Mouse (Mus musculus) limb, embryonic 14.5 days (tissue): Measurements from ENCODE around the gene Pipox. TPM values are rescaled to one million over a fixed set of nuclear protein-coding genes. Genes with fewer than 3 reads are reported as not detected.

Experiments used
- ATAC-seq: fragments of 200-750 bp; cut with Nextera tagmentation; 2 replicates; pipeline ENCODE4 v1.8.0; 2017; ENCODE audit warnings: low read depth, moderate number of reproducible peaks, moderate TSS enrichment; ENCODE audit not compliant: low FRiP score
- DNase-seq: peaks from one replicate; pipeline ENCODE4 v3.0.0-alpha.2; 2015; ENCODE audit warnings: low spot score
- H3K27ac ChIP-seq: fragments of 300-500 bp; sonication (generic); replicated peaks from 2 replicates; pipeline ENCODE4 v1.5.1; 2014; ENCODE audit warnings: low read depth, mild to moderate bottlenecking, low read length, moderate library complexity, mixed read lengths
- H3K27me3 ChIP-seq: fragments of 300-500 bp; sonication (generic); 2 replicates; pipeline ENCODE4 v1.6.1; 2014; ENCODE audit warnings: low read length, mixed read lengths; ENCODE audit not compliant: control insufficient read depth, insufficient read depth
- H3K36me3 ChIP-seq: fragments of 300-500 bp; sonication (generic); 2 replicates; pipeline ENCODE4 v1.6.1; 2014; ENCODE audit warnings: mild to moderate bottlenecking, low read length, moderate library complexity, mixed read lengths; ENCODE audit not compliant: control insufficient read depth, insufficient read depth
- H3K4me1 ChIP-seq: fragments of 300-500 bp; sonication (generic); 2 replicates; pipeline ENCODE4 v1.6.1; 2014; ENCODE audit warnings: antibody characterized with exemption, low read length, mixed read lengths; ENCODE audit not compliant: control insufficient read depth, insufficient read depth
- H3K4me2 ChIP-seq: fragments of 300-500 bp; sonication (generic); replicated peaks from 2 replicates; pipeline ENCODE4 v1.6.1; 2014; ENCODE audit warnings: low read depth, mild to moderate bottlenecking, low read length, moderate library complexity; ENCODE audit not compliant: severe bottlenecking
- H3K4me3 ChIP-seq: fragments of 300-500 bp; sonication (generic); replicated peaks from 2 replicates; pipeline ENCODE4 v1.5.1; 2014; ENCODE audit warnings: low read length
- H3K9ac ChIP-seq: fragments of 300-500 bp; sonication (generic); 2 replicates; pipeline ENCODE4 v1.6.1; 2014; ENCODE audit warnings: mild to moderate bottlenecking, low read depth, low read length, moderate library complexity; ENCODE audit not compliant: severe bottlenecking
- H3K9me3 ChIP-seq: fragments of 300-500 bp; sonication (generic); 2 replicates; pipeline ENCODE4 v1.6.1; 2016; ENCODE audit warnings: low read length; ENCODE audit not compliant: control insufficient read depth
- POLR2A ChIP-seq: fragments of 200-500 bp; IDR thresholded peaks from 2 replicates; pipeline ENCODE4 v1.8.0; 2012; ENCODE audit warnings: inconsistent platforms, mild to moderate bottlenecking, moderate library complexity, borderline replicate concordance; ENCODE audit not compliant: insufficient read depth, insufficient read length; ENCODE audit errors: extremely low read depth
- WGBS: fragments of 180-500 bp; shearing (Covaris S2); extraction: QIAGEN DNeasy Blood & Tissue Kit; methylation state at CpG from one replicate; pipeline ENCODE4 v1.1.7; 2014; 5-methylcytosine and 5-hydroxymethylcytosine counted together
- polyA plus RNA-seq, 2 experiments: library from polyadenylated mRNA; depleted of rRNA in 1 of 2; stranded (reverse) in 1 of 2; unstranded in 1 of 2; fragments of >200 nt; fragmentation: Nextera tagmentation in 1 of 2; extraction: Ambion mirVana in 1 of 2; gene quantifications; 2 replicates each; pipeline versions ENCODE4 v1.2.1 to v1.2.3; 2012 to 2014

Gene Pipox
- polyA plus RNA-seq, 2 experiments: 0.94 to 1.3 TPM

- ATAC-seq (no peak), DNase-seq (no peak)
- Histone ChIP-seq H3K4me1 (no peaks in the 10 kb centered on the region), H3K9me3 (no peaks in the 10 kb centered on the region), H3K4me2 (no peak overlapping the region), H3K27ac (no peak overlapping the region), H3K36me3 (no peaks in the 10 kb centered on the region), H3K4me3 (no peak overlapping the region), H3K9ac (no peak overlapping the region), H3K27me3 (peaks cover under 1% of the 10 kb centered on the region; the same call in 1 of the 2 replicates)
- TF ChIP-seq POLR2A: no peak
- 75% methylated on average over 4 of the region's 4 CpGs for WGBS
Measured at GRCm38 (mm10) chr11:77908468-77908867, 14.6 kb upstream of the Pipox start.

DNA sequence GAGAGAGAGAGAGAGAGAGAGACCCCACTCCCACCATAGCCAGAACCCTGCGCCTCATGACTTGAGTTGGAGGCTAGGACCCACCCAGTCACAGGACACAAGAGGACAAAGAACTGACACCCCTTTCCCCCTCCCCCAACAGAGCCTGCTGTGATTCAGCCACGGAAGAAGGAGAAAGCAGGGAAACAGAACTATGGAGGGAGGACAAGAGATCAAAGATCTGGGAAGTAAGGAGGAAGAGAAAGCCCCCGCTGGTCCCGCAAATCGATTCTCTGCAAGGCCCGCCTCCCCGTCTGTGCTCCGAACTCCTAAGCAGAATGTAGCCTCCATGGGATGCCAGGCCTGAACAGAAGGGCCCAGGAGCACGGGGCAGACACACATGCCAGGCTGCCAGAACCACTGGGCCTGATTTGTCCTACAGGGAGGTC lies 12.9 kb upstream of the Pipox start:
- no peaks in the 10 kb centered on the region for H3K27me3 ChIP-seq
- no peak overlapping the region for H3K4me2 ChIP-seq
- no peaks in the 10 kb centered on the region for H3K36me3 ChIP-seq
- 0 out of 2 replicates have a peak overlapping the region, but pooled peaks have one; percentile 3 for H3K9ac ChIP-seq
- no peak for ATAC-seq
- H3K9me3 ChIP-seq: no peaks in the 10 kb centered on the region
- no peak overlapping the region for H3K27ac ChIP-seq
- 11% methylated on average over 9 of the region's 9 CpGs for WGBS
- no peak overlapping the region for H3K4me3 ChIP-seq
- DNase-seq: no peak
- TF ChIP-seq POLR2A: no peak
- peaks cover 3% of the 10 kb centered on the region; the same call in 1 of the 2 replicates for H3K4me1 ChIP-seq

GRCm38 (mm10) chr11:77906097-77906687 lies 12.3 kb upstream of the Pipox start:
- Histone ChIP-seq H3K9ac (no peak overlapping the region), H3K36me3 (no peaks in the 10 kb centered on the region), H3K4me1 (peaks cover 7% of the 10 kb centered on the region; the same call in 1 of the 2 replicates), H3K27ac (no peak overlapping the region), H3K27me3 (no peaks in the 10 kb centered on the region), H3K9me3 (no peaks in the 10 kb centered on the region), H3K4me2 (no peak overlapping the region), H3K4me3 (no peak overlapping the region)
- TF ChIP-seq POLR2A: no peak
- no peak for DNase-seq
- ATAC-seq: no peak
- WGBS: 31% methylated on average over 19 of the region's 19 CpGs

DNA sequence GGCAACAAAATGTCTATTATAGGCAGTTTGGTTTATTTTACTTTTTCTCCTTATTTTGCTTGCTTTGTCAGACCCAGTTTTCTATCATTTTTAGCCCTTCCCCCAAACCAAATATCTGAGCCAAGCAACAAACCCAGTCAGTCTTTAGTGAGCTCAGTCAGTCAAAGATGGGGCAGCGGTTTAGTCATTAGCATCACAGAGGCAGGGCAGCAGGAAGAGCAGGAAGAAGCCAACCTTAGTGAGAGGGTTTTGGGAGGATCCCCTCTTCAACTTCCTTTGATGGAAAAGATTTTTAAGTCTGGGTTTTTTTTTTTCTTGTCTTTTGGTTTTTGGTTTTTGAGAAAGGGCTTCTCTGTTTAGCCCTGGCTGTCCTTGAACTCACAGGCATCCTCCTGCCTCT lies 10.8 kb upstream of the Pipox start:
- Histone ChIP-seq H3K4me2 (no peak overlapping the region), H3K27ac (no peak overlapping the region), H3K4me1 (peaks cover 7% of the 10 kb centered on the region; the same call in 1 of the 2 replicates), H3K27me3 (no peaks in the 10 kb centered on the region), H3K4me3 (no peak overlapping the region), H3K9ac (no peak overlapping the region), H3K36me3 (no peaks in the 10 kb centered on the region), H3K9me3 (no peaks in the 10 kb centered on the region)
- no peak for TF ChIP-seq POLR2A
- 56% methylated on average over 1 of the region's 1 CpGs for WGBS
- DNase-seq: no peak
- ATAC-seq: no peak

GRCm38 (mm10) chr11:77903761-77904160 lies 9.9 kb upstream of the Pipox start:
- Histone ChIP-seq H3K4me1 (peaks cover 7% of the 10 kb centered on the region; the same call in 1 of the 2 replicates), H3K27ac (no peak overlapping the region), H3K27me3 (peaks cover under 1% of the 10 kb centered on the region; the same call in 1 of the 2 replicates), H3K4me3 (no peak overlapping the region), H3K36me3 (no peaks in the 10 kb centered on the region), H3K9ac (no peak overlapping the region), H3K9me3 (no peaks in the 10 kb centered on the region), H3K4me2 (no peak overlapping the region)
- 29% methylated on average over 3 of the region's 3 CpGs for WGBS
- no peak for TF ChIP-seq POLR2A
- no peak for ATAC-seq
- no peak for DNase-seq
